Mouse (Mus musculus) megakaryocyte, embryonic 14.5 days (primary cell): Measurements from ENCODE around the gene Agmo. TPM values are rescaled to one million over a fixed set of nuclear protein-coding genes. Genes with fewer than 3 reads are reported as not detected.

ENCODE experiments used
- H3K27me3 ChIP-seq: replicated peaks from 2 replicates; pipeline ENCODE3; 2012; ENCODE audit warnings: inconsistent platforms
- H3K36me3 ChIP-seq: replicated peaks from 2 replicates; pipeline ENCODE3; 2012; ENCODE audit warnings: low read length, inconsistent platforms, mixed read lengths
- H3K4me1 ChIP-seq: 2 replicates; pipeline ENCODE4 v1.6.1; 2012; ENCODE audit warnings: inconsistent platforms
- H3K4me3 ChIP-seq: replicated peaks from 2 replicates; pipeline ENCODE3; 2012; ENCODE audit warnings: moderate library complexity, mild to moderate bottlenecking, inconsistent platforms
- H3K9me3 ChIP-seq: 2 replicates; pipeline ENCODE4 v1.6.1; 2012; ENCODE audit warnings: inconsistent platforms
- FLI1 ChIP-seq: IDR thresholded peaks from 2 replicates; pipeline ENCODE4 v1.6.1; 2012; ENCODE audit warnings: low read length, inconsistent platforms, mixed read lengths
- GATA1 ChIP-seq: IDR thresholded peaks from 3 replicates; pipeline ENCODE4 v1.6.1; 2012; ENCODE audit warnings: mixed read lengths, low read length, inconsistent platforms, borderline replicate concordance
- polyA plus RNA-seq: library from polyadenylated mRNA; stranded (reverse); fragments of >175 nt; gene quantifications from 2 replicates; pipeline ENCODE4 v1.2.3, GENCODE M21; 2012; ENCODE audit warnings: low replicate concordance; ENCODE audit not compliant: insufficient read depth

Gene Agmo
- polyA plus RNA-seq = not detected in 2 replicates

- TF ChIP-seq GATA1 (no peak), FLI1 (no peak)
- Histone ChIP-seq H3K4me1 (no peaks in the 10 kb centered on the region), H3K9me3 (no peaks in the 10 kb centered on the region), H3K36me3 (no peaks in the 10 kb centered on the region), H3K4me3 (no peak within 1 kb of the TSS), H3K27me3 (no peaks in the 10 kb centered on the region)
Observed at GRCm38 (mm10) chr12:37241566-37242021, at the start of gene Agmo. Agmo (plus strand) TSS chr12:37241641.

DNA sequence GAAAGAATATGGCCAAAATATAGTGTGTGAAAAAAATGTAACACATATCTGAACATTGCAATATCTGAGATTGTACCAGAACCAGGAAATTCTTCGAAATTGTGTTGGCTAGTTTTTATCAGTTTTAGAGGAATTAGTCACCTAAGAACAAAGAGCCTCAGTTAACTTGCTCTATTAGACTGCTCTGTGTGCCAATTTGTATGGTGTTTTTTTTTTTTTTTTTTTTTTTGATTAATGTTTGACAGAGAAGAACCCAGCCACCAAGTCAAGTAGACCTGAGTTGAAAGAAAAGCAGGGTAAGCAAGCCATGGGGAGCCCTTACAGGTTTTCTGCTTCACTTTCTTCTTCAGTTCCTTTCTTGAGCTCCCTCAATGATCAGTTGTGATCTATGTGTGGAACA is 10.3 kb upstream of the Agmo start:
- H3K4me3 ChIP-seq = no peak overlapping the region
- H3K36me3 ChIP-seq = no peaks in the 10 kb centered on the region
- no peaks in the 10 kb centered on the region for H3K9me3 ChIP-seq
- H3K27me3 ChIP-seq = no peaks in the 10 kb centered on the region
- no peak for TF ChIP-seq FLI1
- no peak for TF ChIP-seq GATA1
- no peaks in the 10 kb centered on the region for H3K4me1 ChIP-seq

DNA sequence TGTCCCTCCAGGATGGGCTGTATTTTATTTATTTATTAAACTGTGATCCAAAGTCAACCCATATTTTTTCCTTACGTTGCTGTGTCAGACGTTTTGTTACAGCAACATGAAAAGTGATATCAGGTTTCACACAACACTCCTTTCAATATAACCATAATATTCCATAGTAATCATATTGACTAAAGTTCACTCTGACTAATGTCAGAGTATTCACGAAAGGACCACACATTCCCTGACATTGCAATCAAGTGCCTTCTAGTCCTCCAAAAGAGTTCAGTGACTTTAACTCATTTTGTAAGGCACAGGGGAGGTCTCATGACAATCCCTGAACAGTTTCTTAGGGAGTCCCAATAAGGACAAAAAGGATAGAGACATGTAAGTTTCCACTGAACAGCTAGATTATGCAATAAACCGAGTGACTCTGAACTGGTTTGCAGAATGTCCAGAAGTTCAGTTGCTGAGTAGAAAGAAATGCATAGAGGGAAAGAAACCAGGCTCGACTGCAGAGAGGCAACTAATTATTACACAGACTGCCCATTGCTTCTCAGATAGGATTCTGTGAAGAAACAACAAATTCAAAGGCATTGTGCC is 371 bp upstream of the Agmo start:
- Histone ChIP-seq H3K9me3 (no peaks in the 10 kb centered on the region), H3K36me3 (no peaks in the 10 kb centered on the region), H3K4me3 (no peak overlapping the region), H3K4me1 (no peaks in the 10 kb centered on the region), H3K27me3 (no peaks in the 10 kb centered on the region)
- TF ChIP-seq FLI1 (no peak), GATA1 (no peak)

GRCm38 (mm10) chr12:37242484-37242883 is 1.0 kb downstream of the Agmo start:
- H3K4me3 ChIP-seq = no peak overlapping the region
- H3K27me3 ChIP-seq = no peaks in the 10 kb centered on the region
- H3K9me3 ChIP-seq = no peaks in the 10 kb centered on the region
- H3K4me1 ChIP-seq = no peaks in the 10 kb centered on the region
- TF ChIP-seq GATA1 = no peak
- TF ChIP-seq FLI1 = no peak
- H3K36me3 ChIP-seq = no peaks in the 10 kb centered on the region

- H3K36me3 ChIP-seq = no peaks in the 10 kb centered on the region
- H3K9me3 ChIP-seq = no peaks in the 10 kb centered on the region
- H3K4me1 ChIP-seq = no peaks in the 10 kb centered on the region
- H3K27me3 ChIP-seq = no peaks in the 10 kb centered on the region
- H3K4me3 ChIP-seq = no peak overlapping the region
- TF ChIP-seq GATA1 = no peak
- no peak for TF ChIP-seq FLI1
Observed at GRCm38 (mm10) chr12:37244876-37245275, 3.4 kb downstream of the Agmo start.

DNA sequence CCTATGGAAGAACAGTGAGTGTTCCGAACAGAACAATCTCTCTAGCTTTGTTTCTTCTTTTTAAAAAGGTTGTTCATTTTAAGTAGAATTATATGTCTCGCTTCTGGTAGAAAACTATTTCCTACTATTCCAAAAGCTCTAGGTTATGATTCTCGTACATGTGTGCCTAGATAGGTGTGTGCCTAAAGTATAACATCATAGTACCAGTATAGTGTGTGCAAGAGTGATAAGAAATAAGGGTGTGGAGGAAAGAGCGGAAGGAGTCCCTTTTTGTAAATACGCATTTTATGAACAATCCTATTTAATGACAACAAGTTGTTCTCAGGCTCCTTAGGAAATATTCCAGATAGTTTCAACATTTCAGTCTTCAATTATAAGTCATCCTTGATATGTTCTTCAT is 10.2 kb downstream of the Agmo start:
- no peaks in the 10 kb centered on the region; the same call in 1 of the 2 replicates for H3K9me3 ChIP-seq
- no peaks in the 10 kb centered on the region for H3K4me1 ChIP-seq
- no peak overlapping the region for H3K4me3 ChIP-seq
- TF ChIP-seq GATA1 = no peak
- TF ChIP-seq FLI1 = no peak
- H3K27me3 ChIP-seq = no peaks in the 10 kb centered on the region
- H3K36me3 ChIP-seq = no peaks in the 10 kb centered on the region

DNA sequence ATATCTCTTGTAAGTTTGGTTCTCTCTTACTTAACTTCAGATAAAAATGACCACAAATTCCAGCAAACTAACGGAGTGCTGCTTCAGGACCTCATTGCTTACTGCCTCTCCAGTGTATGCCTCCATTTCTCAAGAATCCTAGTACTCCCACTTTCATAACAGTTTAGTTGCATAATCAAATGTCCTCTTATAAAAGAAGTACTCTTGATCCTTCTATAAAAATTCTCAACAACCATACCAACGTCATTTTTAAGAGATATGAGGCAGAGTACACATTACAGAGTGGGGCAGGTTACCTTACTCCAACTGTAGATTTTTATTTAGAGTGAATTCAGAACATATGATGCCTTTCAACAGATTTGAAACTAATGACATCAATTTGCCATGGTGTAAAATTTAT is 15.7 kb downstream of the Agmo start:
- Histone ChIP-seq H3K36me3 (no peaks in the 10 kb centered on the region), H3K27me3 (no peaks in the 10 kb centered on the region), H3K4me1 (no peaks in the 10 kb centered on the region), H3K4me3 (no peak overlapping the region), H3K9me3 (no peaks in the 10 kb centered on the region; the same call in 1 of the 2 replicates)
- TF ChIP-seq FLI1 (no peak), GATA1 (no peak)

DNA sequence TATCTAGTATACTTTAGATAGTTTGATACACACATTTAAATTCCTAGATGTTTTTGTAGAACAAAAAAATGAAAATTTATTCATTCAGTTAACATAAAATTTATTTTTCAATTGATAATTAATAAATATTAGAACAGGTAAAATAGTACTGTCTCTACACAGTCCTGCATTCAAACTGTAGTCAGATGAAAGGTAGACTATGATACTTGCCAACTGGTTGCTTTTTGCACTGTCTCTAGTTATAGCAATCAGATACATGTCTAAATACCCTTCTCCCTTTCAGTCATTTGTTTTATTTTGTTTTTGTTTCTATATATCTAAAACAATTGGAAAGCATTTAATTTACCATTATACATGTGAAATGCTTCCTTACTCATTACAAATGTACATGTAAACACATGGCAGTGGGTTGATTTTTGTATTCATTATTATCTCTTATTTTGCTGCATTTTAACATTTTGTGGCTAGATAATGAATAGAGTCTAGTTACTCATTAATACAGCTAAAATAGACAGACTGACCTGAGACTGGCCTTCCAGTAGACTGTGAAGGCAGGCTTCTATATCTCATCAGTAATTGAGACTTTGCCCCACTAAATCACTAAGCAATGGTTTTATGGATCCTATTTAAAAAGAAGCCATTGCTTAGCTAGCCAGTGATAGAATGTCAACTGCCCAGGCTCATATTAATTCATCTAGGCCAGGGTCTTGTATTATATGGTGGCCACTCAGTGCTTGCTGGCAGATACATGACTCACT is 18.5 kb downstream of the Agmo start:
- TF ChIP-seq FLI1 (no peak), GATA1 (no peak)
- Histone ChIP-seq H3K27me3 (no peaks in the 10 kb centered on the region), H3K36me3 (no peaks in the 10 kb centered on the region), H3K4me3 (no peak overlapping the region), H3K4me1 (no peaks in the 10 kb centered on the region), H3K9me3 (no peaks in the 10 kb centered on the region)

DNA sequence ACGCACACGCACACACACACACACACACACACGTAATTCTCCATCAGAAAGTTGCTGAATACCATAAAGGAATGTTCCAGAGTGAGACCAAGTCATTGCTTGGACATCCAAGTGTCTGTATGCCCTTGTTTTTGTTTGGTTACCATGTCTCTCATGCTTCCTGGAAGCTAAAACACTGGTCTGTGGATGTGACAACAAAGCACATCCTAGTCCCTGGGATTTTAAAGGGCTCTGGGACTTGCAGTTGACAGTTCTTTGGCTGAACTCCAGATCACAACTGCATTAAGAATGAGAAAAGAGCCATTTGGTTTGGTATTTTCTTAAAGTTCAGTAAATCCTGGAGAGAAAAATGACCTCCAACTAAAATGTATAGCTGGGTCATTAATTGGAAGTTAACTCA is 22.2 kb downstream of the Agmo start:
- Histone ChIP-seq H3K9me3 (no peaks in the 10 kb centered on the region), H3K36me3 (no peaks in the 10 kb centered on the region), H3K27me3 (no peaks in the 10 kb centered on the region), H3K4me1 (no peaks in the 10 kb centered on the region), H3K4me3 (no peak overlapping the region)
- no peak for TF ChIP-seq GATA1
- no peak for TF ChIP-seq FLI1

DNA sequence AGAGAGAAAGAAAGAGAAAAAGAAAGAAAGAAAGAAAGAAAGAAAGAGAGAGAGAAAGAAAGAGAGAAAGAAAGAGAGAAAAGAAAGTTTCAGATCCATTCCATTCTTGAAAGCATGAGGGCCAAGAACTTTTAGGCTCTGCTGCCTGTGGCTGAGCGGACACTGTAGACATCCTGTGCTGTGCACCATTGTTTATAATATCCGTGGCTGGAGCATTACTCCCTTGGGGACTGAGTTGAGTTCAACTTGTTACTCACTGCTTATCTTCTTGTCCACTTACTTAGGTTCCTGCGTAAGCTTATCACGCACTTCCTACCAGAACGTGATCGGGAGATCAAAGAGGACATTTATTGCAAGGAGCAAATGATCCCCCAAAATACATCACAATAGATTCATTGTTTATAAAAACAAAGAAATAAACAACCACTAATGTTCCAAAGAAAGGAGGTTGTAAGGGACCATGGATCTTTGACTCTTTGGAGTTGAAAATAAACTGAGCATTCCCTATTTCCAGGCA is 27.3 kb downstream of the Agmo start:
- no peaks in the 10 kb centered on the region for H3K9me3 ChIP-seq
- H3K36me3 ChIP-seq = no peaks in the 10 kb centered on the region
- H3K4me1 ChIP-seq = no peaks in the 10 kb centered on the region
- no peak for TF ChIP-seq FLI1
- no peak for TF ChIP-seq GATA1
- no peak overlapping the region for H3K4me3 ChIP-seq
- no peaks in the 10 kb centered on the region for H3K27me3 ChIP-seq

DNA sequence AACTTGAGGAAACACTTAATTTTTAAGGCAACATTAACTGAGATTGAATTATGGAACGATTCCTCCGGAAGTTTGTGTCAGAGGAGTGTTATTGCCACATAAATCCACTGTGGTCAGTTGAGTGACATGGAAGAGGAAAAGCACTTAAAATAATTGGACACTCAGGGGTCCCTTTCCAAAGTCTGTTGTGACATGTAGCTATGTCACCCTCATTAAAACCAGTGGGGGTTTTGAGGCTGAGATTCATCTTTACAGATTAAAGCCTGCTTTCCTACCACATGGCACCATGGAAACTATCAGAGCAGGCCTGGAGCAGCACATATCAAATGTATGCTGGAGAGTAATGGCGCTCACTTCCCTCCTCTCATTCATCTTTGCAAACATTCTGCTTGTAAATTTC is 31.2 kb downstream of the Agmo start:
- Histone ChIP-seq H3K4me3 (no peak overlapping the region), H3K9me3 (no peaks in the 10 kb centered on the region), H3K36me3 (no peaks in the 10 kb centered on the region), H3K27me3 (no peaks in the 10 kb centered on the region), H3K4me1 (no peaks in the 10 kb centered on the region)
- TF ChIP-seq GATA1 (no peak), FLI1 (no peak)
